Mouse (Mus musculus) cortical plate, adult 2 months (tissue): ENCODE measurements around the gene Igfbp1. TPM values are rescaled to one million over a fixed set of nuclear protein-coding genes. Genes with fewer than 3 reads are reported as not detected.

Experiments
- H3K27ac ChIP-seq: fragments of 200-500 bp; 2 replicates; pipeline ENCODE4 v1.5.1; 2012; ENCODE audit warnings: low read length, control low read depth, inconsistent platforms; ENCODE audit not compliant: insufficient read depth
- H3K4me1 ChIP-seq: fragments of 200-500 bp; 2 replicates; pipeline ENCODE4 v1.6.1; 2011; ENCODE audit warnings: low read length; ENCODE audit not compliant: control insufficient read depth, insufficient read depth
- H3K4me3 ChIP-seq: fragments of 200-500 bp; 2 replicates; pipeline ENCODE4 v1.5.1; 2011; ENCODE audit warnings: mild to moderate bottlenecking, low read length, control low read depth; ENCODE audit not compliant: insufficient read depth
- CTCF ChIP-seq: fragments of 200-500 bp; IDR thresholded peaks from 2 replicates; pipeline ENCODE4 v1.5.1; 2011; ENCODE audit warnings: mild to moderate bottlenecking, control low read depth, low read length; ENCODE audit not compliant: insufficient read depth; ENCODE audit errors: extremely low read depth
- POLR2A ChIP-seq: fragments of 200-500 bp; IDR thresholded peaks from 2 replicates; pipeline ENCODE4 v1.6.1; 2011; ENCODE audit warnings: mild to moderate bottlenecking, low read length, control low read depth; ENCODE audit not compliant: insufficient read depth; ENCODE audit errors: extremely low read depth
- polyA plus RNA-seq: library from polyadenylated mRNA; depleted of rRNA; stranded (reverse); fragments of >200 nt; gene quantifications from 2 replicates; pipeline ENCODE4 v1.2.3, GENCODE M21; 2012

The Igfbp1 gene
- polyA plus RNA-seq, 1 experiment = 0.17 TPM

GRCm38 (mm10) chr11:7193134-7193533 is 4.4 kb upstream of the Igfbp1 start:
- no peak overlapping the region for H3K4me3 ChIP-seq
- H3K4me1 ChIP-seq = no peaks in the 10 kb centered on the region
- no peak overlapping the region for H3K27ac ChIP-seq
- TF ChIP-seq POLR2A (no peak), CTCF (no peak)

- Histone ChIP-seq H3K27ac (no peak overlapping the region), H3K4me1 (no peaks in the 10 kb centered on the region), H3K4me3 (no peak overlapping the region)
- no peak for TF ChIP-seq POLR2A
- 0 out of 2 replicates have a peak, but pooled peaks have one; percentile 10 for TF ChIP-seq CTCF
Observed at GRCm38 (mm10) chr11:7194432-7195311, 2.9 kb upstream of the Igfbp1 start.

DNA sequence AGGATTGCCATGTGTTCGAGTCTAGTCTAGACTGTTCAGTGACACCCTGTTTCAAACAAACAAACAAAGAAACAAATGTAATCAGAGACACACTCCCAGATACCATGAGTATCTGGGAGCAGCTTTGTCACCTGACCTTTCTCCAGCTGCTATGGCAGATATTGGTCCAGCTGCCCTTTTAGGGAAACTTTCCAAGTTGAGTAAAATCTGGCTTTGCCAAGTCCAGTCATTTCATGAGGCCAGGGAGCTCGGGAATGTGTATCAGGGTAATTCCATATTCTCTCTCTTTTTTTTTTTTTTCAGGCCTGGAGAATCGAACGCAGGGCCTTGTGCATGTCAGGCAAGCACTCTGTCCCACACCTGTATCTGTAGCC is 2.3 kb upstream of the Igfbp1 start:
- no peak overlapping the region for H3K4me3 ChIP-seq
- H3K27ac ChIP-seq = no peak overlapping the region
- no peaks in the 10 kb centered on the region for H3K4me1 ChIP-seq
- TF ChIP-seq POLR2A (no peak), CTCF (no peak)

DNA sequence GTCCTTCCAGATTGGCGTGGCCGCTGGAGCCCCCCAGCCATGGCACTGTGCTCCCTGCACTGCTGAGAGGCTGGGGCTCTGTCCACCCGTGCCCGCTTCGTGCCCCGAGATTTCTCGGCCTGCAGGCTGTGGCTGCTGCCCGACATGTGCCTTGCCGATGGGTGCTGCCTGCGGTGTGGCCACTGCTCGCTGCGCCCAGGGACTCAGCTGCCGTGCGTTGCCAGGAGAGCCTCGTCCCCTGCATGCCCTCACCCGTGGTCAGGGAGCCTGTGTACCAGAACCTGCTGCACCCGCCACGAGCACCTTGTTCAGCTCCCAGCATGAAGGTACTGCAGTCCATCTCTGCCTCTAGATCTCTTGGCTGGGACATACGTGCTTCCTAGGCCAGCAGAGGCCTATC is 424 bp downstream of the Igfbp1 start:
- no peaks in the 10 kb centered on the region for H3K4me1 ChIP-seq
- H3K27ac ChIP-seq = no peak overlapping the region
- no peak overlapping the region for H3K4me3 ChIP-seq
- TF ChIP-seq POLR2A (no peak), CTCF (no peak)

DNA sequence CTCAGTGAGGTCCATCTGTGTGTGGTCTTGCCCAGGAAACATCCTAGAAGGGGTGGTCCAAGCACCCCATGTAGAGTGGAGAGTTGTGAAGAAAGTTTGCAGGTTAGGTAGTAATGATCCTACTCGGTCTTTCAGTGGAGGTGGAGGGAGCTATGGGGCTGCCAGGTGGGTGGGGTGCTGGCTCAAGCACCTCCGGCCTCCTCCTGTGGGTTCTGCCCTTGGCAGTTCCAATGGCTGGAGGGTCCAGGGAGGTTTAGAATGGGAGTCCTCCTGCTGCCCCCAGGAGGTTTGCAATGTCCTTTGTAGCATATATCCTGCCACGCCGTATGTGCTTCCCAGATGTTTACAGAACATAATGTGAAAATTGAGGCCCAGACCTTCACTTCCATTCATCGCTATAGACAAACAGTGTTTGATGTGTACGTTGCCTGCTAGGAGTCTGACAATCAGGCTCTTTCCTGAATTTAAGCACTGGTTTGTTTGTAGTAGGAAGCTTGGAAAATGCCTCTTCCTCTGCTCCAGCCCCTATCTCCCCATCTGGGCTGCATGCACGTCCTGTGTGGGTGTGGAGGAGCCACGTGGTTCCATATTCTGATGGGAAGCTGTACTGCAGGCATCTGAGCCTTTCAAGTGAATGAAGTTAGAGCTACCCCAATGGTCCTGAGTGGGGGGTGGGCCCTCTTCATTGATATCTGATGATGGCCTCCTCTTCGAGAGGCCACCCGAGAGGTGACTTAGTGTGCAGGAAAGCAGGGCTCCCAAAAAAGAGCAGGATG is 1.1 kb downstream of the Igfbp1 start:
- Histone ChIP-seq H3K4me1 (no peaks in the 10 kb centered on the region), H3K27ac (no peak overlapping the region), H3K4me3 (no peak overlapping the region)
- TF ChIP-seq POLR2A (no peak), CTCF (no peak)

- no peak for TF ChIP-seq POLR2A
- TF ChIP-seq CTCF = peak; percentile 58; the same call in 1 of the 2 replicates
- H3K4me1 ChIP-seq = no peaks in the 10 kb centered on the region
- H3K4me3 ChIP-seq = no peak overlapping the region
Observed at GRCm38 (mm10) chr11:7199736-7200392, 2.3 kb downstream of the Igfbp1 start.

DNA sequence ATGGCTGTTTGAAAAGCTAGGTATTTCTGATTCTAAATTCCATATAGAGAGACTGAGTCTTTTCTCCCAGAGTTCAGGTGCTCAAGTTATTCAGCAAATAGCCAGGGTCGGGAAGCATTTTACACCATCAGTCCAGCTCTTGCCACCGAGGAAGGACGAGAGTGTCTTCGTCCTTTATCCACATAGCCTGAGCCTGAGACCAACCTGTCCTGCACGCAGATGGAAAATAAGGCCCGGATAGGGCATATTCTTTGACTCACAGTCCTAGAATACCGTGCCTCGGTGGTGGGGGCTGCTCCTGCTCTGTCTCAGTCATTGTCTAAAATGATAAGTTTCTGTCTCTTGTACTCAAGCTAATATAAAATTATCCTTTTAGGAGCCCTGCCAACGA is 2.8 kb downstream of the Igfbp1 start:
- no peaks in the 10 kb centered on the region for H3K4me1 ChIP-seq
- H3K27ac ChIP-seq = no peak overlapping the region
- no peak for TF ChIP-seq CTCF
- no peak for TF ChIP-seq POLR2A
- H3K4me3 ChIP-seq = no peak overlapping the region

More at GRCm38 (mm10) chr11:7199736-7200392, 2.3 kb downstream of the Igfbp1 start:
- H3K27ac ChIP-seq = no peak overlapping the region

GRCm38 (mm10) chr11:7202206-7202605 is 4.6 kb downstream of the Igfbp1 start:
- Histone ChIP-seq H3K27ac (no peak overlapping the region), H3K4me1 (no peaks in the 10 kb centered on the region), H3K4me3 (no peak overlapping the region)
- TF ChIP-seq CTCF = no peak
- no peak for TF ChIP-seq POLR2A

- TF ChIP-seq POLR2A = no peak
- no peak overlapping the region for H3K4me3 ChIP-seq
Observed at GRCm38 (mm10) chr11:7203846-7204245, 6.3 kb downstream of the Igfbp1 start.

More at GRCm38 (mm10) chr11:7203846-7204245, 6.3 kb downstream of the Igfbp1 start:
- no peak overlapping the region for H3K27ac ChIP-seq
- no peaks in the 10 kb centered on the region for H3K4me1 ChIP-seq
